ENCODE assay signal across 31 mouse cellular contexts in genomic region chr3:21349421-21349820, GRCm38 (mm10).
DNase-seq lines count a peak whose midpoint lies in the region; ATAC-seq lines count a peak whose summit lies in the region.
"Had no signal": no experiment of that assay in that cellular context is flagged by ENCODE, and none has a peak within 500 bp of the region (broad histone marks: within the 10 kb centered on the region; RNA-seq: fewer than 3 reads in every experiment).

No protein-coding gene starts in this region.

- ATAC-seq in heart, embryonic 11.5 days (replicated peaks; ENCODE audit: insufficient number of reproducible peaks, low FRiP score, low TSS enrichment): no peak
- ATAC-seq: forebrain, embryonic 16.5 days; hindbrain, embryonic 16.5 days had no signal

- peak; percentile 24 for DNase-seq in gastrocnemius, adult 18-20 months (ENCODE audit: low spot score)
- no peak for DNase-seq in gastrocnemius, postnatal 25 days
- DNase-seq in heart, adult 8-10 months (ENCODE audit: low spot score): peak; percentile 38
- peak; percentile 3 for DNase-seq in lung, postnatal 25 days (ENCODE audit: low spot score)
- DNase-seq in lung, postnatal 4 days: no peak
- peak; percentile 27 for DNase-seq in skeletal muscle tissue, adult 2 months (ENCODE audit: low read depth, low spot score)
- DNase-seq in frontal cortex, adult 2 months (ENCODE audit: extremely low spot score in 1 of 2, low spot score in 1 of 2): no peak
- DNase-seq: adrenal gland, postnatal 14 days; cerebellum, adult 11 months; cerebellum, adult 9-11 months; kidney, adult 18-20 months; kidney, postnatal 14 days; layer of hippocampus, adult 9-11 months; liver; lung, adult 2 months; lung, postnatal 14 days; right cerebral cortex, adult 18-20 months; thymus, adult 18-20 months; thymus, postnatal 25 days had no signal

- H3K9ac ChIP-seq in heart, embryonic 11.5 days (ENCODE audit: low read depth, low read length): no peak overlapping the region
- H3K9ac ChIP-seq: embryonic facial prominence, embryonic 13.5 days; liver, embryonic 14.5 days; midbrain, embryonic 12.5 days; neural tube, embryonic 12.5 days had no signal

- no peak overlapping the region for H3K4me3 ChIP-seq in heart, embryonic 11.5 days (ENCODE audit: low read depth, low read length)
- H3K4me3 ChIP-seq: embryonic facial prominence, embryonic 13.5 days; erythroblast, embryonic 14.5 days; megakaryocyte, embryonic 14.5 days; midbrain, embryonic 12.5 days; myocyte; neural tube, embryonic 12.5 days had no signal

- H3K9me3 ChIP-seq in heart, embryonic 11.5 days (replicated peaks; ENCODE audit: control insufficient read depth, low read length): no peaks in the 10 kb centered on the region
- H3K9me3 ChIP-seq: embryonic facial prominence, embryonic 13.5 days; megakaryocyte, embryonic 14.5 days; midbrain, embryonic 12.5 days; neural tube, embryonic 12.5 days had no signal

- H3K36me3 ChIP-seq in heart, embryonic 11.5 days (ENCODE audit: control insufficient read depth, insufficient read depth, low read length): no peaks in the 10 kb centered on the region
- H3K36me3 ChIP-seq: embryonic facial prominence, embryonic 13.5 days; midbrain, embryonic 12.5 days; neural tube, embryonic 12.5 days had no signal

- 64% methylated on average over 3 of the region's 3 CpGs for whole genome bisulfite sequencing in heart, embryonic 11.5 days (ENCODE audit: insufficient replicate concordance)

- H3K4me2 ChIP-seq in heart, embryonic 11.5 days: no peak overlapping the region
- H3K4me2 ChIP-seq: embryonic facial prominence, embryonic 13.5 days; midbrain, embryonic 12.5 days; neural tube, embryonic 12.5 days had no signal

- H3K4me1 ChIP-seq in heart, embryonic 11.5 days (ENCODE audit: control insufficient read depth, insufficient read depth, low read length): no peaks in the 10 kb centered on the region
- H3K4me1 ChIP-seq: embryonic facial prominence, embryonic 13.5 days; megakaryocyte, embryonic 14.5 days; midbrain, embryonic 12.5 days; neural tube, embryonic 12.5 days had no signal

- H3K27ac ChIP-seq in heart, embryonic 11.5 days (ENCODE audit: low read depth, low read length): no peak overlapping the region
- H3K27ac ChIP-seq: embryonic facial prominence, embryonic 13.5 days; liver, embryonic 14.5 days; midbrain, embryonic 12.5 days; neural tube, embryonic 12.5 days; stomach, postnatal 0 days had no signal

- H3K27me3 ChIP-seq in heart, embryonic 11.5 days (ENCODE audit: control insufficient read depth, insufficient read depth, low read length): no peaks in the 10 kb centered on the region
- H3K27me3 ChIP-seq: CH12.LX; embryonic facial prominence, embryonic 13.5 days; megakaryocyte, embryonic 14.5 days; midbrain, embryonic 12.5 days; neural tube, embryonic 12.5 days had no signal

Comparison
In these comparisons a context has a peak if more than half of its experiments do, and no peak if none do; other contexts are left out.
1. DNase-seq: peak in gastrocnemius, adult 18-20 months (single experiment), heart, adult 8-10 months (single experiment), lung, postnatal 25 days (single experiment) and skeletal muscle tissue, adult 2 months (single experiment); none in gastrocnemius, postnatal 25 days (single experiment), lung, postnatal 4 days (0 of 2) and frontal cortex, adult 2 months (0 of 2).